Mouse (Mus musculus): ENCODE data around the gene Afp. TPM values are rescaled to one million over a fixed set of nuclear protein-coding genes. Genes with fewer than 3 reads are reported as not detected.

The Afp gene
- polyA plus RNA-seq, 1 experiment: 1.9 TPM

DNA sequence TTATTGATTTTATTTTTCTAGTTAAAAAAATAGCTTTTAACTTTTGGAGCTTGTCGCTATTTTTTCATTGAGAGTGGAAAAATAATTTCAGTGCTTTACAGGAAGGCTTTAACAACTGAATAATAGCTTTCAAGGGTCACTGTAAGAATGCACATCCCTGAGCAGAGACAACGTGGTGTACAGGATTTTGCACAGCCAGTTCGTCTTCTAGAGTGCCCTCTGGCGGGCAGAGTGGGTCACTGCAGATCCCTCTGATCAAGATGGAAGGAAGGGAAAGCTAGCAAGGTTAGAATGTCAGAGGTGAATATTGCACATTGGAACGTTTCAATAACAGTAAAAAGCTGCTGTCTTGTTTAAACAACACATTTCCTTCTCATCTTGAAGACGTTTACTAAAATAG is 10.2 kb downstream of the Afp start:
- H3K27me3 ChIP-seq (ENCODE audit: control insufficient read depth): no peaks in the 10 kb centered on the region
- no peaks in the 10 kb centered on the region; the same call in 1 of the 2 replicates for H3K36me3 ChIP-seq (ENCODE audit: control insufficient read depth)
- no peaks in the 10 kb centered on the region for H3K9me3 ChIP-seq (ENCODE audit: control insufficient read depth, low read length)
- H3K4me1 ChIP-seq (ENCODE audit: control insufficient read depth): no peaks in the 10 kb centered on the region
- H3K4me3 ChIP-seq (replicated peaks): no peak overlapping the region
- TF ChIP-seq GATA1 (IDR thresholded peaks at IDR 0.05; ENCODE audit: low read length): no peak
- TF ChIP-seq TAL1 (IDR thresholded peaks at IDR 0.05; ENCODE audit: low read length): no peak

DNA sequence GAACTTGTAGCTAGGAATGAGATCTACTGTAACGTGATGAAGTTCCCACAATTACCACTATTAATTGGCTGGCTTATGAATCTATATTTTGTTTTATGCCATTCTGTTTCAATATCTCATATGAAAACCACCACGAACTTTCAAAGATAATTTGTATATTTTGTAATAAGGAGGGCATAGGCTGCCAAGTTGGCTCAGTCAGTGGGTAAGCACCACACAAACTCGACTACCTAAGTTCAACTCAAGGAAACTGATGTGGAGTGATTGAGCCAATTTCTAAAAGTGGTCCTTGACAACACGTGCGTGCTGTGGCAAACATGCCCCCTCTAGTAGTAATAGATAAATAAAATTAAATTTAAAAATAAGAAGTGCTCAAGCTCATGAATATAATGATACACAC is 11.2 kb downstream of the Afp start:
- TF ChIP-seq GATA1 (IDR thresholded peaks at IDR 0.05; ENCODE audit: low read length): no peak
- TF ChIP-seq TAL1 (IDR thresholded peaks at IDR 0.05; ENCODE audit: low read length): no peak
- Histone ChIP-seq H3K36me3 (ENCODE audit: control insufficient read depth) (no peaks in the 10 kb centered on the region; the same call in 1 of the 2 replicates), H3K4me3 (replicated peaks) (no peak overlapping the region)

DNA sequence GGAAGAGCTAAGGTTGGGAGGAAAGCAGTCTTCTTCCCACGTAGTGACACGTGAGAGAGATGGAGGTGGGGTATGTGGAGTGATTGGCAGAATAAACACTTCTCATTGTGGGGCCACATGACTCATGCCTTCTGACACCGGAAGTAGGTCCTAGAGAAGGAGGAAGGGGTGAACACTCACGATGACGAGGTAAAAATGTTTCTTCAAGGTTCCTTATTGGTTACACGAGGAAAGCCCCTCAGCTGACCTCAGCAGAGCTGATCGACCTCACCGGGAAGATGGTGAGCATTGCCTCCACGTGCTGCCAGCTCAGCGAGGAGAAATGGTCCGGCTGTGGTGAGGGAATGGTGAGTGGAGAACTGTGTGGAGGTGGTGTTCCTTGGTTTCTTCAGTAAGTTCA is 14.2 kb downstream of the Afp start:
- Histone ChIP-seq H3K36me3 (ENCODE audit: control insufficient read depth) (peaks cover 3% of the 10 kb centered on the region; the same call in 1 of the 2 replicates), H3K9me3 (ENCODE audit: control insufficient read depth, low read length) (no peaks in the 10 kb centered on the region), H3K4me3 (replicated peaks) (no peak overlapping the region), H3K27me3 (ENCODE audit: control insufficient read depth) (no peaks in the 10 kb centered on the region), H3K4me1 (ENCODE audit: control insufficient read depth) (no peaks in the 10 kb centered on the region)
- TF ChIP-seq TAL1 (IDR thresholded peaks at IDR 0.05; ENCODE audit: low read length) (no peak), GATA1 (IDR thresholded peaks at IDR 0.05; ENCODE audit: low read length) (no peak)

More for the DNA sequence above, 11.2 kb downstream of the Afp start:
- Histone ChIP-seq H3K4me1 (ENCODE audit: control insufficient read depth) (no peaks in the 10 kb centered on the region), H3K9me3 (ENCODE audit: control insufficient read depth, low read length) (no peaks in the 10 kb centered on the region), H3K27me3 (ENCODE audit: control insufficient read depth) (no peaks in the 10 kb centered on the region)

DNA sequence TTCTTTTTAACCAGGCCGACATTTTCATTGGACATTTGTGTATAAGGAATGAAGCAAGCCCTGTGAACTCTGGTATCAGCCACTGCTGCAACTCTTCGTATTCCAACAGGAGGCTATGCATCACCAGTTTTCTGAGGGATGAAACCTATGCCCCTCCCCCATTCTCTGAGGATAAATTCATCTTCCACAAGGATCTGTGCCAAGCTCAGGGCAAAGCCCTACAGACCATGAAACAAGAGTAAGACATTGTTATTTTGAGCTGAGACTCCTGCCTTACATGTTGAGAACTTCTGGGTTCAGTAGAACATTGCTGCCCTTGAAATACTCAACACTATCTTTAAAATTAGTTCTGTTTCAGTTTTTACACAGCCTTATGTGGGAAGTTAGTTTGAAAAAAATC is 16.0 kb downstream of the Afp start:
- no peaks in the 10 kb centered on the region for H3K4me1 ChIP-seq (ENCODE audit: control insufficient read depth)
- H3K36me3 ChIP-seq (ENCODE audit: control insufficient read depth): peaks cover 3% of the 10 kb centered on the region; the same call in 1 of the 2 replicates
- no peaks in the 10 kb centered on the region for H3K9me3 ChIP-seq (ENCODE audit: control insufficient read depth, low read length)
- no peak for TF ChIP-seq TAL1 (IDR thresholded peaks at IDR 0.05; ENCODE audit: low read length)
- TF ChIP-seq GATA1 (IDR thresholded peaks at IDR 0.05; ENCODE audit: low read length): no peak
- H3K4me3 ChIP-seq (replicated peaks): no peak overlapping the region
- H3K27me3 ChIP-seq (ENCODE audit: control insufficient read depth): no peaks in the 10 kb centered on the region

DNA sequence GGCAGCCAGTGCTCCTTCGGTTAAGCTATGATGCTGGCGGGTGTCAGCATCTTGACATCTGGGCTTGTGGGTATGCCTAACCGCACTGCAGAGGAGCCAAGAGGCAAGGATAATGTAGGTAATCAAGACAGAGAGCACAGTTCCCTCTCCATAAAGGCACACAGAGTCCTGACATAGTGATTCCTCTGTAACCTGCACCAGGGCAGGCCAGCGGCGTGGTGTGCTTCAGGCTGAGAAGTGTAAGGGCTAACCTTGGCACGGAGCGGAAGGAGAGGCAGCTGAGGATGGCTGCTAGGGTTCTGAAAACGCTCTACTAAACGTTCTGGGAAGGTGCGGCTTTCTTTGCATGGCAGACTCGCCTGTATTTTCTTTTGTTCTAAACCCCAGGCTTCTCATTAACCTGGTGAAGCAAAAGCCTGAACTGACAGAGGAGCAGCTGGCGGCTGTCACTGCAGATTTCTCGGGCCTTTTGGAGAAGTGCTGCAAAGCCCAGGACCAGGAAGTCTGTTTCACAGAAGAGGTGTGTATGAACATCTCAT is 16.9 kb downstream of the Afp start:
- Histone ChIP-seq H3K9me3 (ENCODE audit: control insufficient read depth, low read length) (no peaks in the 10 kb centered on the region), H3K4me3 (replicated peaks) (no peak overlapping the region), H3K4me1 (ENCODE audit: control insufficient read depth) (no peaks in the 10 kb centered on the region), H3K36me3 (ENCODE audit: control insufficient read depth) (peaks cover 3% of the 10 kb centered on the region; the same call in 1 of the 2 replicates), H3K27me3 (ENCODE audit: control insufficient read depth) (no peaks in the 10 kb centered on the region)
- TF ChIP-seq GATA1 (IDR thresholded peaks at IDR 0.05; ENCODE audit: low read length) (no peak), TAL1 (IDR thresholded peaks at IDR 0.05; ENCODE audit: low read length) (no peak)

DNA sequence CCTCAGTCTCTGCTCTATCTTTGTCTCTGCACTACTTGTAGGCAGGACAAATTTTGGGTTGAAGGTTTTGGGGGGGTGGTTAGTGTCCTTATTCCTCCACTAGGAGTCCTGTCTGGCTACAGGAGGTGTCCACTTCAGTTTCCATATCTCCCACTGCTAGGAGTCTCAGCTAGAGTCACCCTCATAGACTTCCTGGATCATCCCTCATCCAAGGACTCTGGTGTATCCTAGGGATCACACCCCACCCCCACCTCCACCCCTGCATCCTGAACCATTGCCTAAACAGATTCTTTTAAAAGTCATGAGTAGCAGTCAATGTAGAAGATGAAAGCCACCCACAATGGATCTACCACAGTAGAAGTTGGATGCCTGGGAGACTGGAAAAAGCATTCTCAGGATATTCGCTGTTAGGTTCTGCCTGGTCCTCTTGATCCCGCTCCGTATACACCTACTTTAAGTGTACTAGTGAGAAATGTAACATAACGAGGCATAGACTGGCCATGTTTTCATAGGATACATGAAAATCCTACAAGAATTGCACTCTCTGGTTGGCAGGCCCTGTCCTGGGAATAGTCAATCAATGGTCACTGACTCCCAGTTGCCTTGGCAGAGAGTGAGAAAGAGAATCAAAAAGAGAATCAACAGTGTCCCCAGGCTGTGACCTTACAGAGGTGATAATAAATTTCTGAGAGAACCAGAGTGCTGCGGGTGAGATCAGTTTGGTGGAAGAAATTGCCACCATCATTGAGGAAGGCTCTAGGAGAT is 19.5 kb downstream of the Afp start:
- TF ChIP-seq TAL1 (IDR thresholded peaks at IDR 0.05; ENCODE audit: low read length) (no peak), GATA1 (IDR thresholded peaks at IDR 0.05; ENCODE audit: low read length) (no peak)
- H3K27me3 ChIP-seq (ENCODE audit: control insufficient read depth): no peaks in the 10 kb centered on the region
- H3K36me3 ChIP-seq (ENCODE audit: control insufficient read depth): peaks cover 3% of the 10 kb centered on the region; the same call in 1 of the 2 replicates
- no peak overlapping the region for H3K4me3 ChIP-seq (replicated peaks)
- no peaks in the 10 kb centered on the region for H3K9me3 ChIP-seq (ENCODE audit: control insufficient read depth, low read length)
- H3K4me1 ChIP-seq (ENCODE audit: control insufficient read depth): no peaks in the 10 kb centered on the region

DNA sequence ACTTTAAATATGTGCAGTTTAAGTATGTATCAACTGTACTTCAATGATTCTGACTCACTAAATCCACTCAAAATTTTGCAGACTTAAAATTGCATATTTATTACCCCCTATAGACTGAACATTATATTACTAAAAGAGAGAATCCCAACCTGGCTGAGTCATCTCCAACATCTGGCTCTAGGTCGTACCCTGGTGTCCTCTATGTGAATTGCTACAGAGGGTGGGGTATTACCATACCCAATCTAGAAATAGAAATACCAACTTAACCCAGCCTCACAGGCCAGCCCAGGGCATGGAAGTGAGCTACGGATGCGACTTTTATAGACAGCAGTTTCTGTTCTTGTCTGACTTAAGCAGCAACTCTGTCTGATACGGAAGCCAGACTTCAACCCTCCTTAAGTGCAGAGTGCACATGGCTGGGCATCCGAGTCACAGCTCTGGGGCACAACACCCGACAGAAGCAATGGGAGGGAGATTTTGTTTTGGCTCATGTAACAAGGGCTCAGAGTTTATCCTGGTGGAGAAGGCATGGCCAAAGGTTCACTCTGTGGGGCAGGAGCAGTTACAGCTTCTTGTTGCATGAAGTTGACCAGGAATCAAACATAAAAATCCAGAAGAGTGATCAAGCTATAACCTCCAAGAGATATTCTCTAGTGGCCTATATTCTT is 21.9 kb downstream of the Afp start:
- no peaks in the 10 kb centered on the region for H3K4me1 ChIP-seq (ENCODE audit: control insufficient read depth)
- H3K4me3 ChIP-seq (replicated peaks): no peak overlapping the region
- H3K9me3 ChIP-seq (ENCODE audit: control insufficient read depth, low read length): no peaks in the 10 kb centered on the region
- peaks cover under 1% of the 10 kb centered on the region; the same call in 1 of the 2 replicates for H3K36me3 ChIP-seq (ENCODE audit: control insufficient read depth)
- TF ChIP-seq TAL1 (IDR thresholded peaks at IDR 0.05; ENCODE audit: low read length) (no peak), GATA1 (IDR thresholded peaks at IDR 0.05; ENCODE audit: low read length) (no peak)
- H3K27me3 ChIP-seq (ENCODE audit: control insufficient read depth): no peaks in the 10 kb centered on the region

DNA sequence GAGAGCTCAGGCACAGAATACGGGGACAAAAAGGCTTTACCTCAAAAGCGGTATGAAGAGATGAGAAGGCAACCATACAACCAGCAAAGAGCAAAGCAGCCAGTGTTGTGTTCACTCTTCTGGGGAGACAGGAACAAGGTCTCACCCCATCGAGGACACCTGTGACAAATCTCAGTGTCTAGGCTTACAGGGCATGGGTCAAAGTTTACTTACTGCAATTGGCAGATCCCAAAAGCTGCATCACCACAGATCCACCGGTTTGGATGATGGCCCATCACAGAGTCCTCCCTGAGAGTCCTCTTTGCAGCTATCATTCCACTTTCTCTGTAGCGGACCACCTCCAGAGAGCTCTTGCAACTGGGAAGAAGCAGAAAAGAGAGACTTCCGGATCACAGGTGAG is 25.0 kb downstream of the Afp start:
- Histone ChIP-seq H3K4me3 (replicated peaks) (no peak overlapping the region), H3K9me3 (ENCODE audit: control insufficient read depth, low read length) (no peaks in the 10 kb centered on the region), H3K36me3 (ENCODE audit: control insufficient read depth) (no peaks in the 10 kb centered on the region), H3K27me3 (ENCODE audit: control insufficient read depth) (no peaks in the 10 kb centered on the region), H3K4me1 (ENCODE audit: control insufficient read depth) (no peaks in the 10 kb centered on the region)
- TF ChIP-seq TAL1 (IDR thresholded peaks at IDR 0.05; ENCODE audit: low read length) (no peak), GATA1 (IDR thresholded peaks at IDR 0.05; ENCODE audit: low read length) (no peak)

Data from erythroblast, embryonic 14.5 days (primary cell).